Mouse (Mus musculus): Measurements from ENCODE around the gene Syce2. TPM values are rescaled to one million over a fixed set of nuclear protein-coding genes. Genes with fewer than 3 reads are reported as not detected.

The Syce2 gene
- polyA plus RNA-seq, 1 experiment = 138 TPM

GRCm38 (mm10) chr8:84917781-84918180 lies 45.9 kb downstream of the Syce2 start:
- H3K4me3 ChIP-seq (ENCODE audit: control insufficient read depth, low read depth, low read length) = no peak overlapping the region; the same call in 1 of the 2 replicates
- peaks cover 7% of the 10 kb centered on the region for H3K4me1 ChIP-seq (ENCODE audit: control insufficient read depth, insufficient read depth, low read length)
- no peaks in the 10 kb centered on the region for H3K27me3 ChIP-seq (ENCODE audit: control insufficient read depth, insufficient read depth, low read length)
- TF ChIP-seq CTCF (IDR thresholded peaks at IDR 0.05; ENCODE audit: control insufficient read depth, insufficient read depth, insufficient replicate concordance, low read depth, low read length) = no peak
- no peaks in the 10 kb centered on the region for H3K36me3 ChIP-seq (ENCODE audit: control insufficient read depth, insufficient read depth, low read length)
- H3K27ac ChIP-seq (ENCODE audit: control insufficient read depth, insufficient read depth, low read depth, low read length) = no peak overlapping the region

DNA sequence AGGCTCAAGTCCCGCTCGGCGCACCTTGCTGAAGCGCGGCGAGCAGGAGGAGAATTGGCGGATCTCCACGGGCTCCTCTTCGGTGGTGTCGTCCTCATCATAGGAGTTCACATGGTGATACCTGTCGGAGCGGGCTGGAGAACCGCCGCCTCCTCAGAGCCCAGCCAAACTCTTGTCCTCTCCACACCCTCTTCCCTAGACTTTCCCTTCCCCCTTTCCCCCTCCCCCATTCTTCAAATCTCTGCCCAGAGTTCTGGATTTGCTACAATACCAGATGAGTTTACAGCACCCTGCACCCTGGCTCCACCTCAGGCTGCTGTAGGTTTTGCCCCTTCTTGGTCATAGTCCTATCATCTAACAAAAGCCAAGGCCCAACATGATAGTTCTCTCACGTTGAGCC lies 46.7 kb downstream of the Syce2 start:
- Histone ChIP-seq H3K27me3 (ENCODE audit: control insufficient read depth, insufficient read depth, low read length) (no peaks in the 10 kb centered on the region), H3K4me3 (ENCODE audit: control insufficient read depth, low read depth, low read length) (no peak overlapping the region), H3K27ac (ENCODE audit: control insufficient read depth, insufficient read depth, low read depth, low read length) (no peak overlapping the region), H3K4me1 (ENCODE audit: control insufficient read depth, insufficient read depth, low read length) (peaks cover under 1% of the 10 kb centered on the region; the same call in 1 of the 2 replicates), H3K36me3 (ENCODE audit: control insufficient read depth, insufficient read depth, low read length) (no peaks in the 10 kb centered on the region)
- no peak for TF ChIP-seq POLR2A (IDR thresholded peaks at IDR 0.05; ENCODE audit: control insufficient read depth, low read depth, low read length)
- no peak for TF ChIP-seq CTCF (IDR thresholded peaks at IDR 0.05; ENCODE audit: control insufficient read depth, insufficient read depth, insufficient replicate concordance, low read depth, low read length)

DNA sequence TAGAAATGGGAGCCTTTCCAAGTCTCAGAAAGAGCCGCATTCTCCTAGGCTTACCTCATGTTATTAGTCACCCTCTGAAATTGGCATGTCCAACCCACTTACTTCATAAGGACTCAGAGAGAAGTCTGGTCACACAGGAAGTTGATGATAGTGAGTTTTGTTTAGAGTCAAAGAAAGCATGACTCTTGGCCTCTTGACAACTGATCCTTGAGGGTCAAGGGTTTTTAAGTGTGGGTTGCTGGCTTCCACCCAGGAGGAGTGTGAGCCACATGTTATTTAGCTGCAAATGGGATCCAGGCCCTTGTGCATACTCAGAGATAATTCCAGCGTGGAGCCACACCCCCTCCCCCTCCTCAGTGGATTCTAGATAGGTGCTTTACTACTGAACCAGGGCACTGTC lies 49.7 kb downstream of the Syce2 start:
- no peaks in the 10 kb centered on the region for H3K36me3 ChIP-seq (ENCODE audit: control insufficient read depth, insufficient read depth, low read length)
- TF ChIP-seq CTCF (IDR thresholded peaks at IDR 0.05; ENCODE audit: control insufficient read depth, insufficient read depth, insufficient replicate concordance, low read depth, low read length) (no peak), POLR2A (IDR thresholded peaks at IDR 0.05; ENCODE audit: control insufficient read depth, low read depth, low read length) (no peak)
- no peak overlapping the region for H3K4me3 ChIP-seq (ENCODE audit: control insufficient read depth, low read depth, low read length)
- no peaks in the 10 kb centered on the region for H3K4me1 ChIP-seq (ENCODE audit: control insufficient read depth, insufficient read depth, low read length)
- H3K27ac ChIP-seq (ENCODE audit: control insufficient read depth, insufficient read depth, low read depth, low read length) = no peak overlapping the region
- no peaks in the 10 kb centered on the region for H3K27me3 ChIP-seq (ENCODE audit: control insufficient read depth, insufficient read depth, low read length)

- Histone ChIP-seq H3K27ac (ENCODE audit: control insufficient read depth, insufficient read depth, low read depth, low read length) (no peak overlapping the region), H3K27me3 (ENCODE audit: control insufficient read depth, insufficient read depth, low read length) (no peaks in the 10 kb centered on the region), H3K4me3 (ENCODE audit: control insufficient read depth, low read depth, low read length) (no peak overlapping the region), H3K4me1 (ENCODE audit: control insufficient read depth, insufficient read depth, low read length) (peaks cover 7% of the 10 kb centered on the region), H3K36me3 (ENCODE audit: control insufficient read depth, insufficient read depth, low read length) (no peaks in the 10 kb centered on the region)
- TF ChIP-seq CTCF (IDR thresholded peaks at IDR 0.05; ENCODE audit: control insufficient read depth, insufficient read depth, insufficient replicate concordance, low read depth, low read length) = no peak
- no peak for TF ChIP-seq POLR2A (IDR thresholded peaks at IDR 0.05; ENCODE audit: control insufficient read depth, low read depth, low read length)
Observed at GRCm38 (mm10) chr8:84925557-84925956, 53.6 kb downstream of the Syce2 start.

- Histone ChIP-seq H3K27me3 (ENCODE audit: control insufficient read depth, insufficient read depth, low read length) (no peaks in the 10 kb centered on the region), H3K4me3 (ENCODE audit: control insufficient read depth, low read depth, low read length) (no peak overlapping the region), H3K27ac (ENCODE audit: control insufficient read depth, insufficient read depth, low read depth, low read length) (no peak overlapping the region), H3K36me3 (ENCODE audit: control insufficient read depth, insufficient read depth, low read length) (no peaks in the 10 kb centered on the region), H3K4me1 (ENCODE audit: control insufficient read depth, insufficient read depth, low read length) (peaks cover 7% of the 10 kb centered on the region)
- TF ChIP-seq POLR2A (IDR thresholded peaks at IDR 0.05; ENCODE audit: control insufficient read depth, low read depth, low read length) (no peak), CTCF (IDR thresholded peaks at IDR 0.05; ENCODE audit: control insufficient read depth, insufficient read depth, insufficient replicate concordance, low read depth, low read length) (no peak)
Observed at GRCm38 (mm10) chr8:84927513-84927912, 55.6 kb downstream of the Syce2 start.

DNA sequence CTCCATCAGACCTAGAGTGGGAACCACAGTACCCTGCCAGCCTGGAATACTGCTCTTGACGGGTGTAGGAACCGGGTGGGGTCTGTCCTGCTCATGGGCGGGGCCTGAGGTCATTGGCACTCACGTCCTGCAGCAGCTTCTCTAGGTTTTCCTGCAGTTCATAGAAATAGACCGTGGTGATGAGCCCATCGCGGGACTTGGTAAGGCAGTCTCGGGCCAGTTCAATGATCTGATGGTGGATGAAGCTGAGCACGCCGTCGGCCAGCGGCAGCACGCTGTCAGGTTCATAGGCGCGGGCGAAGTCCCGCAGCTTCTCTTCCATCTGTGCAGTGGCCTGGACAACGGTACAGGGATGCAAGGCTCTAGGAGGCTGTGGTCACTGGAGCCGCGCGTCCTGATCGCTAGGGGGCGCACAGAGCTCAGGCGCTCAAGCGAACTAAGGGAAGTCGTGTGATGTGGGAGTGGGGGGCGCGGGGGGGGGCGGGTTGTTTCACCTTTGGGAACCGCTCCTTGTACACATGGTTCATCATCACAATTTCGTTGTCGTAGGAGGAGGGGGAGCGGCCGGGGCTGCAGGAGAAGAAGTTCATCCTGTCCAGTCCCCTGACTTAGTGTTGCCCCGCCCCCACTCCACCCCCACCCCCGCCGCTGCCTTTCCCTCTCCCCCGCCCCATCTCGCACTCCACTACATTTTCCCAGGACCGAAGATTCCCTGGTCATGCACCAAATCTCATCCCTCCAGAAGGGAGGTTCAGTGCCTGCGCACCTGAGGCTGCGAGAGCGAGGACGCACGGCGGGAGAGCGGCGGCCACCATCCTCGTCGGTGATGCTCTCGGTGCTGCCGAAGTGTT lies 56.8 kb downstream of the Syce2 start:
- H3K27me3 ChIP-seq (ENCODE audit: control insufficient read depth, insufficient read depth, low read length) = no peaks in the 10 kb centered on the region
- H3K27ac ChIP-seq (ENCODE audit: control insufficient read depth, insufficient read depth, low read depth, low read length) = no peak overlapping the region
- peak overlapping the region; percentile 58 for H3K4me3 ChIP-seq (ENCODE audit: control insufficient read depth, low read depth, low read length)
- H3K36me3 ChIP-seq (ENCODE audit: control insufficient read depth, insufficient read depth, low read length) = no peaks in the 10 kb centered on the region
- peaks cover 7% of the 10 kb centered on the region for H3K4me1 ChIP-seq (ENCODE audit: control insufficient read depth, insufficient read depth, low read length)
- TF ChIP-seq POLR2A (IDR thresholded peaks at IDR 0.05; ENCODE audit: control insufficient read depth, low read depth, low read length) = no peak
- peak; percentile 80; the same call in 1 of the 2 replicates for TF ChIP-seq CTCF (IDR thresholded peaks at IDR 0.05; ENCODE audit: control insufficient read depth, insufficient read depth, insufficient replicate concordance, low read depth, low read length)

- H3K27me3 ChIP-seq (ENCODE audit: control insufficient read depth, insufficient read depth, low read length) = no peaks in the 10 kb centered on the region
- H3K4me1 ChIP-seq (ENCODE audit: control insufficient read depth, insufficient read depth, low read length) = peaks cover 17% of the 10 kb centered on the region
- H3K27ac ChIP-seq (ENCODE audit: control insufficient read depth, insufficient read depth, low read depth, low read length) = no peak overlapping the region
Observed at GRCm38 (mm10) chr8:84930582-84930981, 58.7 kb downstream of the Syce2 start.

More at GRCm38 (mm10) chr8:84930582-84930981, 58.7 kb downstream of the Syce2 start:
- TF ChIP-seq CTCF (IDR thresholded peaks at IDR 0.05; ENCODE audit: control insufficient read depth, insufficient read depth, insufficient replicate concordance, low read depth, low read length) (no peak), POLR2A (IDR thresholded peaks at IDR 0.05; ENCODE audit: control insufficient read depth, low read depth, low read length) (no peak)
- H3K36me3 ChIP-seq (ENCODE audit: control insufficient read depth, insufficient read depth, low read length) = no peaks in the 10 kb centered on the region
- no peak overlapping the region for H3K4me3 ChIP-seq (ENCODE audit: control insufficient read depth, low read depth, low read length)

All from testis, adult 2 months (tissue).